Mouse (Mus musculus) layer of hippocampus, postnatal 36 days (tissue): ENCODE measurements around the gene Klhdc4. TPM values are rescaled to one million over a fixed set of nuclear protein-coding genes. Genes with fewer than 3 reads are reported as not detected.

Source experiments
- total RNA-seq, 2 experiments: library from RNA; stranded (reverse); gene quantifications; 2 replicates each; pipeline ENCODE4 v1.2.3; 2021

The Klhdc4 gene
- total RNA-seq, 2 experiments from 2014 or later: 27.7 to 28.0 TPM

Other genes with a start within 250 kb of the Klhdc4 start
- 100 to 1,000 TPM; 160 to 180 TPM for gene Map1lc3b, start 239.2 kb downstream of the Klhdc4 start, total RNA-seq
- 100 to 1,000 TPM in 1 of 2 experiments, 10 to 100 TPM in 1; 93.6 to 102 TPM for gene Zcchc14, start 176.7 kb downstream of the Klhdc4 start, total RNA-seq
- 100 to 1,000 TPM; 310 to 313 TPM for gene Jph3, start 99.9 kb downstream of the Klhdc4 start, total RNA-seq
- 10 to 100 TPM; 60.2 to 70.4 TPM for gene Slc7a5, start 78.1 kb upstream of the Klhdc4 start, total RNA-seq
- gene Car5a, start 115.3 kb upstream of the Klhdc4 start, total RNA-seq: not detected
- 10 to 100 TPM; 55.5 to 73.5 TPM for gene Banp, start 120.2 kb upstream of the Klhdc4 start, total RNA-seq